Mouse (Mus musculus) right cerebral cortex, postnatal 36 days (tissue): ENCODE measurements around the gene Dusp22.

ENCODE experiments used
- DNase-seq, 2 experiments: peaks; one replicate each; pipeline ENCODE4 v3.0.0; 2022; ENCODE audit warnings: low spot score in 2 of 2, mixed read lengths in 1 of 2

Dusp22 gene

GRCm38 (mm10) chr13:30659613-30660505 is at the start of gene Dusp22:
Gene Dusp22 (plus strand): TSS chr13:30659999.
- peak; percentile 81 for DNase-seq

GRCm38 (mm10) chr13:30612079-30612794 is 47.6 kb upstream of the Dusp22 start:
- no peak for DNase-seq

GRCm38 (mm10) chr13:30619684-30620083 is 40.1 kb upstream of the Dusp22 start:
- no peak for DNase-seq

GRCm38 (mm10) chr13:30628195-30629048 is 31.4 kb upstream of the Dusp22 start:
- peak; percentile 21 to 28 for DNase-seq

GRCm38 (mm10) chr13:30629794-30630410 is 29.9 kb upstream of the Dusp22 start:
- no peak for DNase-seq

GRCm38 (mm10) chr13:30632998-30633397 is 26.8 kb upstream of the Dusp22 start:
- no peak for DNase-seq

GRCm38 (mm10) chr13:30636453-30636852 is 23.3 kb upstream of the Dusp22 start:
- DNase-seq = no peak

GRCm38 (mm10) chr13:30638378-30639115 is 21.3 kb upstream of the Dusp22 start:
- no peak for DNase-seq

GRCm38 (mm10) chr13:30642053-30642452 is 17.7 kb upstream of the Dusp22 start:
- no peak for DNase-seq

- no peak for DNase-seq
These were observed 11.3 kb upstream of the Dusp22 start for GRCm38 (mm10) chr13:30648461-30648860.

GRCm38 (mm10) chr13:30649197-30649596 is 10.6 kb upstream of the Dusp22 start:
- no peak for DNase-seq

- no peak for DNase-seq
These were observed 9.1 kb upstream of the Dusp22 start for GRCm38 (mm10) chr13:30650684-30651083.

- DNase-seq = no peak
These were observed 6.7 kb upstream of the Dusp22 start for GRCm38 (mm10) chr13:30653051-30653450.

GRCm38 (mm10) chr13:30654463-30654862 is 5.3 kb upstream of the Dusp22 start:
- DNase-seq = no peak

- no peak for DNase-seq
These were observed 2.9 kb upstream of the Dusp22 start for GRCm38 (mm10) chr13:30656909-30657308.

- no peak for DNase-seq
These were observed 2.0 kb upstream of the Dusp22 start for GRCm38 (mm10) chr13:30657779-30658178.

GRCm38 (mm10) chr13:30658201-30658996 is 1.4 kb upstream of the Dusp22 start:
- no peak for DNase-seq

GRCm38 (mm10) chr13:30665261-30665660 is 5.5 kb downstream of the Dusp22 start:
- DNase-seq = no peak

GRCm38 (mm10) chr13:30666537-30666936 is 6.7 kb downstream of the Dusp22 start:
- DNase-seq = peak; percentile 69 to 79

GRCm38 (mm10) chr13:30668301-30668700 is 8.5 kb downstream of the Dusp22 start:
- no peak for DNase-seq
